Mouse (Mus musculus) thymus, adult 2 months (tissue): ENCODE results near the gene Crnn. TPM values are rescaled to one million over a fixed set of nuclear protein-coding genes. Genes with fewer than 3 reads are reported as not detected.

Experiments
- DNase-seq: peaks from one replicate; pipeline ENCODE4 v3.0.0; 2021
- H3K27ac ChIP-seq: fragments of 200-500 bp; 2 replicates; pipeline ENCODE4 v1.5.1; 2012; ENCODE audit warnings: low read length, control low read depth; ENCODE audit not compliant: control insufficient read depth, insufficient read depth
- H3K27me3 ChIP-seq: fragments of 200-500 bp; 2 replicates; pipeline ENCODE4 v1.6.1; 2012; ENCODE audit warnings: mild to moderate bottlenecking, low read length, moderate library complexity, mixed read lengths; ENCODE audit not compliant: control insufficient read depth, insufficient read depth
- H3K36me3 ChIP-seq: fragments of 200-500 bp; 2 replicates; pipeline ENCODE4 v1.6.1; 2012; ENCODE audit warnings: mild to moderate bottlenecking, low read length, moderate library complexity; ENCODE audit not compliant: control insufficient read depth, insufficient read depth
- H3K4me1 ChIP-seq: fragments of 200-500 bp; replicated peaks from 2 replicates; pipeline ENCODE4 v1.6.1; 2012; ENCODE audit warnings: low read length; ENCODE audit not compliant: control insufficient read depth, insufficient read depth
- H3K4me3 ChIP-seq: fragments of 200-500 bp; 2 replicates; pipeline ENCODE4 v1.5.1; 2012; ENCODE audit warnings: mild to moderate bottlenecking, low read length, control low read depth, moderate library complexity; ENCODE audit not compliant: control insufficient read depth, insufficient read depth
- CTCF ChIP-seq: fragments of 200-500 bp; IDR thresholded peaks from 2 replicates; pipeline ENCODE4 v1.5.1; 2012; ENCODE audit warnings: mild to moderate bottlenecking, control low read depth, low read length, moderate library complexity, borderline replicate concordance; ENCODE audit not compliant: control insufficient read depth, poor library complexity, insufficient read depth; ENCODE audit errors: extremely low read depth
- POLR2A ChIP-seq: fragments of 200-500 bp; IDR thresholded peaks from 2 replicates; pipeline ENCODE4 v1.6.1; 2012; ENCODE audit warnings: mild to moderate bottlenecking, low read length, control low read depth, moderate library complexity; ENCODE audit not compliant: control insufficient read depth, poor library complexity, insufficient read depth; ENCODE audit errors: extremely low read depth
- WGBS: fragments of 180-500 bp; shearing (Covaris S2); methylation state at CpG from one replicate; pipeline ENCODE4 v1.1.7; 2018; 5-methylcytosine and 5-hydroxymethylcytosine counted together
- polyA plus RNA-seq: library from polyadenylated mRNA; depleted of rRNA; stranded (reverse); fragments of >200 nt; gene quantifications from 2 replicates; pipeline ENCODE4 v1.2.3, GENCODE M21; 2012; rRNA removed

The Crnn gene
- polyA plus RNA-seq, 1 experiment: 0.49 TPM

GRCm38 (mm10) chr3:93130460-93130859 lies 14.1 kb upstream of the Crnn start:
- H3K4me3 ChIP-seq: no peak overlapping the region
- no peaks in the 10 kb centered on the region for H3K36me3 ChIP-seq
- H3K27me3 ChIP-seq: no peaks in the 10 kb centered on the region
- TF ChIP-seq POLR2A: no peak
- WGBS: 9% methylated on average over 3 of the region's 3 CpGs
- no peaks in the 10 kb centered on the region for H3K4me1 ChIP-seq
- no peak overlapping the region for H3K27ac ChIP-seq
- DNase-seq: peak; percentile 11

GRCm38 (mm10) chr3:93162502-93162901 lies 17.9 kb downstream of the Crnn start:
- 73% methylated on average over 6 of the region's 6 CpGs for WGBS
- TF ChIP-seq CTCF: no peak
- no peak for TF ChIP-seq POLR2A
- Histone ChIP-seq H3K4me3 (no peak overlapping the region), H3K27me3 (no peaks in the 10 kb centered on the region), H3K27ac (no peak overlapping the region), H3K36me3 (no peaks in the 10 kb centered on the region), H3K4me1 (no peaks in the 10 kb centered on the region)
- no peak for DNase-seq

- H3K27me3 ChIP-seq: no peaks in the 10 kb centered on the region
- no peak overlapping the region for H3K27ac ChIP-seq
- H3K4me1 ChIP-seq: no peaks in the 10 kb centered on the region
- TF ChIP-seq CTCF: no peak
- TF ChIP-seq POLR2A: no peak
- H3K4me3 ChIP-seq: no peak overlapping the region
- WGBS: 73% methylated on average over 1 of the region's 1 CpGs
- no peaks in the 10 kb centered on the region for H3K36me3 ChIP-seq
- DNase-seq: no peak
Measured at GRCm38 (mm10) chr3:93162996-93163592, 18.5 kb downstream of the Crnn start.

GRCm38 (mm10) chr3:93180856-93181255 lies 36.3 kb downstream of the Crnn start:
- Histone ChIP-seq H3K4me1 (no peaks in the 10 kb centered on the region), H3K27me3 (no peaks in the 10 kb centered on the region), H3K36me3 (no peaks in the 10 kb centered on the region), H3K27ac (no peak overlapping the region), H3K4me3 (no peak overlapping the region)
- WGBS: 98% methylated on average over 4 of the region's 4 CpGs
- TF ChIP-seq CTCF (no peak), POLR2A (no peak)
- DNase-seq: no peak

GRCm38 (mm10) chr3:93196978-93197377 lies 52.4 kb downstream of the Crnn start, which contains the start of gene Flg2:
TSS of gene Flg2 (plus strand) at chr3:93197278.
- Histone ChIP-seq H3K36me3 (no peaks in the 10 kb centered on the region), H3K4me1 (no peaks in the 10 kb centered on the region), H3K27me3 (no peaks in the 10 kb centered on the region), H3K4me3 (no peak within 1 kb of the TSS), H3K27ac (no peak within 1 kb of the TSS)
- DNase-seq: no peak
- TF ChIP-seq POLR2A (no peak), CTCF (no peak)
- 91% methylated on average over 3 of the region's 3 CpGs for WGBS

Other genes starting within 250 kb of the Crnn start
- gene Lce3a, start 218.6 kb upstream of the Crnn start, polyA plus RNA-seq: 0.41 TPM in 1 of 2 replicates, not detected in the other
- gene Lce3b, start 211.8 kb upstream of the Crnn start, polyA plus RNA-seq: 0.88 and 1.8 TPM in 2 replicates
- 0.48 and 1.2 TPM in 2 replicates for gene Lce3c, start 200.3 kb upstream of the Crnn start, polyA plus RNA-seq
- gene Lce3d, start 187.4 kb upstream of the Crnn start, polyA plus RNA-seq: not detected in 2 replicates
- gene Lce3e, start 177.7 kb upstream of the Crnn start, polyA plus RNA-seq: 0.34 TPM in 1 of 2 replicates, not detected in the other
- 0.43 TPM in 1 of 2 replicates, not detected in the other for gene Lce3f, start 152.6 kb upstream of the Crnn start, polyA plus RNA-seq
- gene Crct1, start 129.1 kb upstream of the Crnn start, polyA plus RNA-seq: 3.1 and 3.9 TPM in 2 replicates
- gene Lce1m, start 125.7 kb upstream of the Crnn start, polyA plus RNA-seq: 0.51 and 0.73 TPM in 2 replicates
- gene Gm4858, start 76.0 kb upstream of the Crnn start, polyA plus RNA-seq: 0.13 TPM in 1 of 2 replicates, not detected in the other
- gene Flg2, start 52.5 kb downstream of the Crnn start, polyA plus RNA-seq: 0.03 and 0.04 TPM in 2 replicates
- gene Flg, start 128.7 kb downstream of the Crnn start, polyA plus RNA-seq: 2.2 and 2.5 TPM in 2 replicates
- 0.18 and 0.23 TPM in 2 replicates for gene Hrnr, start 175.0 kb downstream of the Crnn start, polyA plus RNA-seq
- 1.5 and 1.6 TPM in 2 replicates for gene Rptn, start 248.9 kb downstream of the Crnn start, polyA plus RNA-seq